Mouse (Mus musculus) heart, embryonic 13.5 days (tissue): ENCODE data around the gene Mdga1. TPM values are rescaled to one million over a fixed set of nuclear protein-coding genes. Genes with fewer than 3 reads are reported as not detected.

Source experiments
- ATAC-seq: fragments of 200-750 bp; cut with Nextera tagmentation; 2 replicates; pipeline ENCODE4 v1.8.0; 2017; ENCODE audit warnings: moderate TSS enrichment; ENCODE audit not compliant: insufficient number of reproducible peaks, low FRiP score, low TSS enrichment; ENCODE audit errors: extremely low read depth
- H3K27ac ChIP-seq: fragments of 300-500 bp; sonication (generic); replicated peaks from 2 replicates; pipeline ENCODE4 v1.5.1; 2015; ENCODE audit warnings: moderate library complexity, mild to moderate bottlenecking, inconsistent platforms
- H3K27me3 ChIP-seq: fragments of 300-500 bp; sonication (generic); replicated peaks from 2 replicates; pipeline ENCODE4 v1.6.1; 2015; ENCODE audit warnings: mild to moderate bottlenecking, inconsistent platforms
- H3K36me3 ChIP-seq: fragments of 300-500 bp; sonication (generic); 2 replicates; pipeline ENCODE4 v1.6.1; 2015; ENCODE audit warnings: mild to moderate bottlenecking, inconsistent platforms
- H3K4me1 ChIP-seq: fragments of 300-500 bp; sonication (generic); 2 replicates; pipeline ENCODE4 v1.6.1; 2015; ENCODE audit warnings: inconsistent platforms
- H3K4me2 ChIP-seq: fragments of 300-500 bp; sonication (generic); 2 replicates; pipeline ENCODE4 v1.6.1; 2015; ENCODE audit warnings: inconsistent platforms, mild to moderate bottlenecking, moderate library complexity
- H3K4me3 ChIP-seq: fragments of 300-500 bp; sonication (generic); 2 replicates; pipeline ENCODE4 v1.5.1; 2015; ENCODE audit warnings: moderate library complexity, mild to moderate bottlenecking, inconsistent platforms
- H3K9ac ChIP-seq: fragments of 300-500 bp; sonication (generic); 2 replicates; pipeline ENCODE4 v1.6.1; 2015; ENCODE audit warnings: inconsistent platforms, mild to moderate bottlenecking, moderate library complexity
- H3K9me3 ChIP-seq: fragments of 300-500 bp; sonication (generic); 2 replicates; pipeline ENCODE4 v1.6.1; 2016; ENCODE audit warnings: inconsistent platforms
- WGBS: fragments of 180-500 bp; shearing (Covaris S2); methylation state at CpG from one replicate; pipeline ENCODE4 v1.1.7; 2015; ENCODE audit warnings: mixed read lengths; 5-methylcytosine and 5-hydroxymethylcytosine counted together
- polyA plus RNA-seq: library from polyadenylated mRNA; unstranded; fragments of >200 nt; fragmentation: Nextera tagmentation; extraction: Ambion mirVana; gene quantifications from 2 replicates; pipeline ENCODE4 v1.2.1, GENCODE M21; 2015

The Mdga1 gene
- polyA plus RNA-seq, 1 experiment from 2014 or later = 4.4 TPM

DNA sequence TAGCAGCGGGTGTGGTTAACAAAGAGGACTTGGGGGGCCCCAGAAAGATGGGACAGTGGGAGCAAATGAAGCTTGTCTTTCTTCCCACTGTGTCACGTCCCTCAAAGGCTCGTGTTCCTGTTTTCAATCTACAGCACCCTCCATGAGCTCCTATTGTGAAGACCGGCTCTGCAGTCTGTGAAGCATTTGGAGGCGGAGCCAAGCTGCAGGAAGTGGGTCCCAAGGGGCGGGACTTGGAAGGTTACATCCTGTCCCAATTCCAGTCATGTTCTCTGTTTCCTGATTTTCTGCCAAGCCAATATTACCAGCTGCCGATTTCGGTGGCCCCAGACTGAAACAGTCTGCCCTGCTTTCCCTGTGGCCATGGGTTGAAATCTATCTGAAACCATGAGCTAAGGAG lies 11.7 kb upstream of the Mdga1 start:
- 64% methylated on average over 8 of the region's 8 CpGs for WGBS
- Histone ChIP-seq H3K4me2 (no peak overlapping the region), H3K4me3 (no peak overlapping the region)

DNA sequence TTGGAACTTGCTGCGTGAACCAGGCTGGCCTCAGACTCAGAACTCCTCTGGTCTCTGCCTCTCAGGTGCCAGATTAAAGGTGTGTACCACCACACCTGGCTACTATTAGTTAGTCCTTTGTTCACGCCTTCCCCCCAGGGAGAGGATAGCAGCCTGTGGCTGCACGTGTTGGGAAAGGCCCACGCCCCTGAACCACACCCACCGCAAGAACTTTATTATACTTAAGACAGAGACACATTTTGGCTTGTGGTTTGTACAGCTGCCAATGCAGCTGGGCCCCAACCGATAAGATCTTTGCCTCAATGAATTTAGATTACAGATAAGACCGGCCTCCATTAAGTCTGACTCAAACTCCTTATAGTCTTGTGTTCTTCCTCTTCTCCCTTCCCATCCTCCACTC lies 10.0 kb upstream of the Mdga1 start:
- H3K27ac ChIP-seq = no peak overlapping the region
- no peaks in the 10 kb centered on the region for H3K27me3 ChIP-seq
- 76% methylated on average over 7 of the region's 7 CpGs for WGBS
- H3K4me3 ChIP-seq = no peak overlapping the region
- H3K9me3 ChIP-seq = no peaks in the 10 kb centered on the region
- ATAC-seq = no peak
- H3K4me1 ChIP-seq = peaks cover 12% of the 10 kb centered on the region
- H3K36me3 ChIP-seq = no peaks in the 10 kb centered on the region
- no peak overlapping the region for H3K9ac ChIP-seq
- no peak overlapping the region for H3K4me2 ChIP-seq

More for the DNA sequence above, 11.7 kb upstream of the Mdga1 start:
- no peak for ATAC-seq
- H3K27me3 ChIP-seq = no peaks in the 10 kb centered on the region
- no peak overlapping the region for H3K27ac ChIP-seq
- H3K9ac ChIP-seq = no peak overlapping the region
- H3K4me1 ChIP-seq = peaks cover 18% of the 10 kb centered on the region
- H3K9me3 ChIP-seq = no peaks in the 10 kb centered on the region
- H3K36me3 ChIP-seq = no peaks in the 10 kb centered on the region

DNA sequence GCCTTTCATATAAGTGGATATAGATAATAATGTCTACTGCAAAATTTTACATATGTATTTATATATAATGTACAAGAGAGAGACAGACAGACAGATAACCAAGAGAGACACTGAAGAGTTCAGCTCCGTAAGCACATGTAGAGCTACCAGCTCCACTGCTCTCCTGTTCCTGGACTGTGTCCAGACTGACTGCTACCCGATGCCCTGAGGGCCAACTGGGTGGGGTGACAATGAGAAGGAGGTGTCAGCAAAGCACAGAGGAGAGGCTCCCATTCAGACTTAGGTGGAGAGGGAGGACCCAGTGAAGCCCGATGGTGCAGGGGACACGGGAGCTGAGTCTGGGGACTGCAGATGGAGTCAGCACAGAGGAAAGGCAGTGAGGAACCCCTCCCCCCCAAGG lies 9.1 kb upstream of the Mdga1 start:
- 34% methylated on average over 4 of the region's 4 CpGs for WGBS
- no peak for ATAC-seq

DNA sequence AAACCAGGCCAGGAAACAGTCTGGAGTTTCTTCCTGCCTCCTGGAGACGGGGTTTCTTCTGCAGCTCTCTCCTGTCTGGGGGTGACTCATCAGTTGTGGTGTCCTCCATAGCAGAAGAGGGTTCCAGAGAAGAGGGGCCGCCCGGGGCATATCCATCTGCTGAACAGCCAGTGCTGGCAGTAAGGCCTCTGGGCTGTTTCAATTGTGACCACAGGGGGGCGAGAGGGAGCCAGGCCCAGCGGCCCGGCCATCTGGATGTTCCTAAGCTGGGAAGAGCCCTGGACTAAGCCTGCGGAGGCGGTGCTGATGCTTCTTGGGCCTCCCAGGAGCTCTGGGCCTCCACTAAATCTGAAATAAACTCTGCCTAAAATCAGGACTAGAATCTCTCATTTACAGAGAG lies 5.8 kb upstream of the Mdga1 start:
- Histone ChIP-seq H3K9ac (no peak overlapping the region), H3K9me3 (no peaks in the 10 kb centered on the region), H3K4me1 (peaks cover 12% of the 10 kb centered on the region), H3K27me3 (peaks cover 5% of the 10 kb centered on the region; the same call in 1 of the 2 replicates), H3K36me3 (no peaks in the 10 kb centered on the region), H3K4me2 (no peak overlapping the region), H3K4me3 (no peak overlapping the region), H3K27ac (no peak overlapping the region)
- WGBS = 3% methylated on average over 8 of the region's 8 CpGs
- no peak; the same call in 1 of the 2 replicates for ATAC-seq

More for the DNA sequence above, 9.1 kb upstream of the Mdga1 start:
- Histone ChIP-seq H3K4me1 (peaks cover 12% of the 10 kb centered on the region), H3K27ac (no peak overlapping the region), H3K4me2 (no peak overlapping the region), H3K9me3 (no peaks in the 10 kb centered on the region), H3K9ac (no peak overlapping the region), H3K36me3 (no peaks in the 10 kb centered on the region), H3K4me3 (no peak overlapping the region), H3K27me3 (no peaks in the 10 kb centered on the region)

DNA sequence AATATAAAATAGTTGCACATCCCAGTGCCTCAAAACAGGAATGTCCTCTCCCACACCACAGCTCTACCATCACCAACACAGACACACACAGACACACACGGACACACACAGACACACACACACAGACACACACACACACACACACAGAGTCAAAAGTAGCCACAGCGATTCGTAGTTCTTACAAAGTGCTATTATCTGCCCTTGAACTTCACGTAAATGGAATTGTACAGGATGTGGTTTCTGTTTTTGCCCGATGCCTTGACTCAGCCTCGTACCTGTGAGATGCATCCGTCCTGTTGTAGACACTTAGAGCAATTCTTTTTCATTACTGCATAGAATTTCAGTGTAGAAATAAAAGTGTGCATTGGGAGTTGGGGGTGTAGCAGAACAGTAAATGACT lies 3.3 kb upstream of the Mdga1 start:
- Histone ChIP-seq H3K27me3 (peaks cover 6% of the 10 kb centered on the region; the same call in 1 of the 2 replicates), H3K4me2 (no peak overlapping the region), H3K4me1 (peaks cover 3% of the 10 kb centered on the region; the same call in 1 of the 2 replicates), H3K4me3 (no peak overlapping the region), H3K36me3 (no peaks in the 10 kb centered on the region), H3K9ac (no peak overlapping the region), H3K27ac (no peak overlapping the region), H3K9me3 (no peaks in the 10 kb centered on the region)
- no peak for ATAC-seq
- WGBS = 90% methylated on average over 7 of the region's 7 CpGs

DNA sequence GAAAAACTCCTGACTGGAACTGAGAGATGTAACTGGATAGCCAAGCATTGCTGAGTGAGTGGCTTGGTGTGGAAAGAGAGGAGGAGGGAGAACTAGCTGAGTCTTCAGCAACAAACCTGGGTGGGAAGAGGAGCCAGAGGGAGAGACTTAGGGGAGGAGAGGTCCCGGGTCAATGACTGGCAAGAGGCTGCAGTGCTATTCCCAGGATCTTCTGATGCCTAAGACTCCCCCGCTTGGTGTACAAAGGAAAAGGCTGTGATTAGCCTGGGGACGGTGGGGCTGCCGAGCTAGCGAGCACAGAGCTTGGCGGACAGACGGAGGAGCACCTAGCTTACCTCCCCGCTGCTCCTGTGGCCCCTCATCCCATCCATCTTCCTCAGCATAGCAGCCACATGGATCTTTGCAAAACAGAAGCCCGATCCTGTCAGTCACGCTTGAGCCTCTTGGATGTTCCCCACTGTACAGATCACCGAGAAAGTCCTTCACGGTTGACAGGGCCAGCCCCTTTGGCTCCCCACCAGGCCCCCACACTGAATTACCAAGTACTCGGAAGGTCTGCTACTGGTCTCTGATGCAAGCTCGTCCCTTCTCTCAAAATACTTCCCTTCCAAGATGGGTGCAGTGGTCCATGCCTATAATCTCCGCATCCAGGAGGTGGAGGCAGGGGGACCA lies 2.0 kb upstream of the Mdga1 start:
- H3K4me3 ChIP-seq = no peak overlapping the region
- no peak overlapping the region for H3K4me2 ChIP-seq

DNA sequence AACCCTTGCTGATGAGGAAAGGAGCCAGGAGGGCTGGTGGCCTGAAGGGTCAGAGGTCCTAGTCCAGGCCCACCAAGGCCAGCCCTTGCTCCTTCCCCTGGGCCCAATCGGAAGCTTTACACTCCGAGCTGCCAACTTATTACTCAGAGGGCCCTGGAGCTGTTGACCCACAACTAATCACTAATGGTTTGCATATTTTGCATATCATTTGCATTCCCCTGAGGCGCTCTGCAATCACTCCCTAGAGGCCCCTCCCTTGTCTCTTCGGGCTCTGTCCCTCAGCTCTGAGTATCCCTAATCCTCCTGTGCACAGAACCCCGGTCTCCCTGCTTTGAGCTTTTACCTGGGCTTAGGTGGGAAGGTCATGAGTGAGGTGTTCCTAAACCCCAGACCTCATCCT lies 4.4 kb downstream of the Mdga1 start:
- H3K36me3 ChIP-seq = no peaks in the 10 kb centered on the region
- no peak for ATAC-seq

More for the DNA sequence above, 2.0 kb upstream of the Mdga1 start:
- Histone ChIP-seq H3K9me3 (no peaks in the 10 kb centered on the region), H3K27ac (no peak overlapping the region), H3K36me3 (no peaks in the 10 kb centered on the region), H3K27me3 (peaks cover 6% of the 10 kb centered on the region; the same call in 1 of the 2 replicates), H3K9ac (no peak overlapping the region), H3K4me1 (peaks cover 3% of the 10 kb centered on the region; the same call in 1 of the 2 replicates)
- 42% methylated on average over 15 of the region's 15 CpGs for WGBS
- ATAC-seq = no peak

DNA sequence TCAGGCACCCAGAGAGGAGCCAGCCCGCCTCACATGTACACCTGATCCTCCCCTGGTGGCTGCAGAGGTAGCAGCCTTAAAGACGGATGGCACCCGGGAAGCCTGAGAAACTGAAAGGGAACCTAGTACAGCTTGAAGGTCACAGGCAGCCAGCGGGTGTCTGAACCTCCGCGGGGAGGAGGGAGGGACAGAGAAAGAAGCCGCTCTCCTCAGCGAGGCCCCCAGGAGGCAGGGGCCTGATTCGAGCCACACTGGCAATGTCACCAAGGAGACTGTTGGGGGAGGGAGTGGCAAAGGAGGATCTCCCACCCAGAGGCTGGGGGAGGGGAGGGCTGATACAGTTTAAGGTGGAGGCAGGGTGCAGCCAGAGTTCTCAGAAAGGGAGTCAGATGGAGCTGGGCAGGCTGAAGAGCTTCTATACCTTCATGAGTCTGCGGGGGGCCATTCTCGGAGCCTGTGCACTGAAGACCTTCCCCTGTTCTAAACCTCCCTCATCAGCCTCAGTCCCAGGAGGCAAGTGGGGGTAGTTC lies 6.1 kb downstream of the Mdga1 start:
- 6% methylated on average over 11 of the region's 11 CpGs for WGBS
- Histone ChIP-seq H3K4me3 (peak overlapping the region; percentile 35), H3K9ac (peak overlapping the region; percentile 70), H3K4me1 (peaks cover 19% of the 10 kb centered on the region), H3K9me3 (peaks cover 9% of the 10 kb centered on the region; the same call in 1 of the 2 replicates), H3K27me3 (peaks cover 25% of the 10 kb centered on the region), H3K36me3 (no peaks in the 10 kb centered on the region), H3K27ac (peak overlapping the region; percentile 26), H3K4me2 (peak overlapping the region; percentile 63)
- peak; percentile 58; the same call in 1 of the 2 replicates for ATAC-seq

More for the DNA sequence above, 4.4 kb downstream of the Mdga1 start:
- peaks cover 25% of the 10 kb centered on the region for H3K27me3 ChIP-seq
- H3K4me3 ChIP-seq = no peak overlapping the region
- H3K4me2 ChIP-seq = no peak overlapping the region
- no peaks in the 10 kb centered on the region for H3K9me3 ChIP-seq
- WGBS = 36% methylated on average over 5 of the region's 5 CpGs
- no peak overlapping the region for H3K27ac ChIP-seq
- peaks cover 19% of the 10 kb centered on the region for H3K4me1 ChIP-seq
- H3K9ac ChIP-seq = no peak overlapping the region

DNA sequence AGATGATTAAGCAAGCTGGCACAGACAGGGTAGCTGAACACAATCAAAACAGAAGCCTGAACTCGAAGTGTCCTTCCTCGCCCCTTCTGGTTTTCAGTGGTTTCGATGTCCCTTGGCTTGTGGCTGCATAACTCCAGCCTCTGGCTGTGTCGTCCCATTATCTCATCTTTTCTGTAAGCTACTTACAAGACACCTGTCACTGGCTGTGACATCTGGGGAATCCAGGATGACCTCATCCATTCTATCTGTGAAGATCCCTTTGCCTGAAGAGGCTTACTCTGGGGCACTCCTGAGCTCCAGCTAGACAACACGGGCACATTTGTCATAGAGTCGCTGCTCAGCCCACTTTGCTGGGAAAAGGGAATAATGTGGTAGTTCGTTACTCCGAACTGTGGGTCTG lies 14.0 kb downstream of the Mdga1 start:
- Histone ChIP-seq H3K4me1 (peaks cover 9% of the 10 kb centered on the region; the same call in 1 of the 2 replicates), H3K4me3 (no peak overlapping the region), H3K9me3 (peaks cover 17% of the 10 kb centered on the region; the same call in 1 of the 2 replicates), H3K27ac (no peak overlapping the region), H3K36me3 (no peaks in the 10 kb centered on the region), H3K27me3 (no peaks in the 10 kb centered on the region), H3K4me2 (no peak overlapping the region), H3K9ac (no peak overlapping the region)
- ATAC-seq = no peak
- 37% methylated on average over 8 of the region's 8 CpGs for WGBS

DNA sequence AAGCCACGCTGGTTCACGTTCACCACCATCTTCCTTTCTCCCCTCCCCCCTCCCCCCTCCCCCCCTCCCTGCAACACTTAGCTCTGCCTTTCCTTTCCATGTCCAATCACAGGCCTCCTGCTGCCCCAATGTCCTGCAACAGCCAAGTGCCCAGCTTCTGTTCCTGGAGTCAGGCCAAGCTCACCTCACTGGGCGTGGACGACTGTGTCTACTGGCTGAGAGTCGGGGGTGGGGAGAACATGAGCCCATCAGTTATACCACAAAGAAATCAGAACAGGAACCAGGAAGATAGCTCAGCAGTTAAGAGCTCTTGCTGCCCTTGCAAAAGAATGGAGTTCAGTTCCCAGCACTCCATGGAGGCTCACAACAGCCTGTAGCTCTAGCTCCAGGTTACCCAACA lies 15.6 kb downstream of the Mdga1 start:
- no peak overlapping the region for H3K4me3 ChIP-seq
- 56% methylated on average over 5 of the region's 5 CpGs for WGBS
- H3K27me3 ChIP-seq = no peaks in the 10 kb centered on the region
- H3K4me1 ChIP-seq = peaks cover 9% of the 10 kb centered on the region; the same call in 1 of the 2 replicates
- H3K9ac ChIP-seq = no peak overlapping the region
- H3K27ac ChIP-seq = no peak overlapping the region
- H3K36me3 ChIP-seq = no peaks in the 10 kb centered on the region
- H3K9me3 ChIP-seq = peaks cover 12% of the 10 kb centered on the region; the same call in 1 of the 2 replicates
- ATAC-seq = no peak
- H3K4me2 ChIP-seq = no peak overlapping the region

DNA sequence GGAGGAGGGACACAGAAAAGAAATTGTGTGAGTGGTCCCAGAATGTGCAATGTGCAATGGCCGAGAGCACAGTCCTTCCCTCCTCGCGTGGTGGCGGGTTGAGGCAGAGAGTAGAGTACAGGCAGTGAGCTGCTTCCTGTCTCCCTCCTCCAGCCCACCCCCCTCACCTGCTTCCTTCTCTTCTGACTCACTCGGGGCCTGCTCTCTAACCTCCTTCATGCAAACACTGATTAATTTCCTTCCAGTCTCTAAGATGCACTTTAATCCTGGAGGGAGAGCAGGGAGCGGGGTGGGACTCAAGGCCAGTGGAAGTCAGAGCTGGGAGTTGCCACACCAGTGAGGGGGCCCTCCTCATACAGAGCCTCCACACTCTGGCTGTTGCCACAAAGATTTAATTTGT lies 18.8 kb downstream of the Mdga1 start:
- H3K27me3 ChIP-seq = 0 out of 2 replicates have a peak, but pooled peaks cover 3% of the 10 kb centered on the region
- no peaks in the 10 kb centered on the region for H3K36me3 ChIP-seq
- WGBS = 46% methylated on average over 6 of the region's 6 CpGs
- peaks cover 8% of the 10 kb centered on the region; the same call in 1 of the 2 replicates for H3K4me1 ChIP-seq
- no peak overlapping the region for H3K9ac ChIP-seq
- no peak overlapping the region for H3K4me2 ChIP-seq
- H3K4me3 ChIP-seq = no peak overlapping the region
- no peaks in the 10 kb centered on the region for H3K9me3 ChIP-seq
- H3K27ac ChIP-seq = no peak overlapping the region
- no peak for ATAC-seq
